Mouse (Mus musculus) heart, embryonic 16.5 days (tissue): Measurements from ENCODE around the gene Slc12a7. TPM values are rescaled to one million over a fixed set of nuclear protein-coding genes. Genes with fewer than 3 reads are reported as not detected.

Source experiments
- ATAC-seq: fragments of 200-750 bp; cut with Nextera tagmentation; replicated peaks from 2 replicates; pipeline ENCODE4 v1.8.0; 2017; ENCODE audit warnings: moderate number of reproducible peaks; ENCODE audit not compliant: insufficient read depth, low FRiP score; ENCODE audit errors: extremely low read depth
- H3K27ac ChIP-seq: fragments of 300-500 bp; sonication (generic); 2 replicates; pipeline ENCODE4 v1.5.1; 2014; ENCODE audit warnings: mild to moderate bottlenecking, low read length, control low read depth, moderate library complexity
- H3K27me3 ChIP-seq: fragments of 300-500 bp; sonication (generic); 2 replicates; pipeline ENCODE4 v1.6.1; 2014; ENCODE audit warnings: low read length, mixed read lengths; ENCODE audit not compliant: control insufficient read depth, insufficient read depth
- H3K36me3 ChIP-seq: fragments of 300-500 bp; sonication (generic); 2 replicates; pipeline ENCODE4 v1.6.1; 2014; ENCODE audit not compliant: control insufficient read depth, insufficient read depth
- H3K4me1 ChIP-seq: fragments of 300-500 bp; sonication (generic); 2 replicates; pipeline ENCODE4 v1.6.1; 2014; ENCODE audit warnings: low read length, mixed read lengths; ENCODE audit not compliant: control insufficient read depth, insufficient read depth
- H3K4me2 ChIP-seq: fragments of 300-500 bp; sonication (generic); 2 replicates; pipeline ENCODE4 v1.6.1; 2014; ENCODE audit warnings: low read depth, mild to moderate bottlenecking, control low read depth, low read length
- H3K4me3 ChIP-seq: fragments of 300-500 bp; sonication (generic); 2 replicates; pipeline ENCODE4 v1.5.1; 2014; ENCODE audit warnings: mild to moderate bottlenecking, control low read depth, low read length
- H3K9ac ChIP-seq: fragments of 300-500 bp; sonication (generic); 2 replicates; pipeline ENCODE4 v1.6.1; 2014; ENCODE audit warnings: low read length, control low read depth
- H3K9me3 ChIP-seq: fragments of 300-500 bp; sonication (generic); replicated peaks from 2 replicates; pipeline ENCODE4 v1.6.1; 2016; ENCODE audit warnings: low read length; ENCODE audit not compliant: control insufficient read depth
- WGBS: fragments of 180-500 bp; shearing (Covaris S2); extraction: QIAGEN DNeasy Blood & Tissue Kit; methylation state at CpG from one replicate; pipeline ENCODE4 v1.1.7; 2014; 5-methylcytosine and 5-hydroxymethylcytosine counted together
- polyA plus RNA-seq: library from polyadenylated mRNA; unstranded; fragments of >200 nt; fragmentation: Nextera tagmentation; extraction: Ambion mirVana; gene quantifications from 2 replicates; pipeline ENCODE4 v1.2.1, GENCODE M21; 2015

Slc12a7 gene
- 42.1 and 46.9 TPM in 2 replicates for polyA plus RNA-seq

GRCm38 (mm10) chr13:73732742-73733700 is at the start of gene Slc12a7:
Slc12a7 (plus strand) TSS chr13:73733094.
- 6% methylated on average over 46 of the region's 48 CpGs for whole genome bisulfite sequencing
- Histone ChIP-seq H3K27ac (no peak within 1 kb of the TSS), H3K36me3 (no peaks in the 10 kb centered on the region), H3K4me1 (peaks cover 12% of the 10 kb centered on the region), H3K9me3 (no peaks in the 10 kb centered on the region), H3K4me2 (peak within 1 kb of the TSS; percentile 76), H3K9ac (peak within 1 kb of the TSS; percentile 67), H3K4me3 (peak within 1 kb of the TSS; percentile 56), H3K27me3 (no peaks in the 10 kb centered on the region; the same call in 1 of the 2 replicates)
- peak; percentile 45 for ATAC-seq

DNA sequence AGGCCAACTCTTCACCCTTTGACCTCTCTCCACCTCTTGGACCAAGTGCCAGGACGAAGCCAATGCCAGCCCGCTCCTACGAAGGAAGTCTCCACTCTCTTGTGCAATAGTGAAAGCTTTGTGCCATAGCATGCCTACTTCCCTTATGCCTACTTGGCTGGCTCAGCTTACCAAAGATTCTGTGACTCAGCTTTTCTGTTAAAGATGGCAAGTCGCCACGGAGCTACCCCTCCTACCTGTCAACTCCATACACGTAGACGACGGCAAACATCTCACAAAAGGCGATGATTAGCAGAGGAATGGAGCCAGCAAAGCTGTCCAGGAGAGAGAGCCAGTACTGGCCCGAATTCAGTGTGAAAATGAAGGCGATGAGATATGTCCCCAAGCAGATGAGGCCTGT is 49.2 kb upstream of the Slc12a7 start:
- H3K4me3 ChIP-seq: no peak overlapping the region
- H3K4me2 ChIP-seq: no peak overlapping the region
- no peak overlapping the region for H3K27ac ChIP-seq
- ATAC-seq: no peak; the same call in 1 of the 2 replicates
- H3K9ac ChIP-seq: no peak overlapping the region
- 67% methylated on average over 11 of the region's 11 CpGs for WGBS
- no peaks in the 10 kb centered on the region for H3K27me3 ChIP-seq
- no peaks in the 10 kb centered on the region for H3K9me3 ChIP-seq
- no peaks in the 10 kb centered on the region for H3K4me1 ChIP-seq
- no peaks in the 10 kb centered on the region for H3K36me3 ChIP-seq

- WGBS: 78% methylated on average over 1 of the region's 1 CpGs
Measured at GRCm38 (mm10) chr13:73684412-73684811, 48.5 kb upstream of the Slc12a7 start.

DNA sequence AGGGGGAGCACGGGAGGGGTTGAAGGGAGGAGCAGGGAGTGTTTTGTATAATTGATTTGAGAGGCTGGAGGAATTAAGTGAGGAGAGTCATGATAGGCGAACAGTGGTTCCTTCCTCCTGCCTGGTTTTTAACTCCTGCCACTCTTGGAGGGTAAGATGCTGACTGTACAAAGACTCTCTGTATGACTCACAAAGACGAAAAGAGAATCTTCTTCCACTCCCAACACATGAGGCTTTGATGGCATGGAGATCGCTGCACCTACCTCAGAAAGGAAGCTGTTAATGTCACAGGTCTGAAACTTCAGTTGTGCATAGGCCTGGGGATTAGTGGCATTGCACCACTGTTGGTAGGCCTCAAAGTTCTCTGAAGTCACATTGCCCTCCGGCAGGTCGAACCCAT is 47.4 kb upstream of the Slc12a7 start:
- Histone ChIP-seq H3K9me3 (no peaks in the 10 kb centered on the region), H3K27me3 (no peaks in the 10 kb centered on the region; the same call in 1 of the 2 replicates), H3K36me3 (no peaks in the 10 kb centered on the region), H3K27ac (no peak overlapping the region), H3K4me1 (no peaks in the 10 kb centered on the region), H3K4me2 (no peak overlapping the region), H3K4me3 (no peak overlapping the region), H3K9ac (no peak overlapping the region)
- ATAC-seq: no peak
- WGBS: 79% methylated on average over 6 of the region's 6 CpGs

More at GRCm38 (mm10) chr13:73684412-73684811, 48.5 kb upstream of the Slc12a7 start:
- ATAC-seq: no peak
- Histone ChIP-seq H3K4me1 (no peaks in the 10 kb centered on the region), H3K27ac (no peak overlapping the region), H3K36me3 (no peaks in the 10 kb centered on the region), H3K4me3 (no peak overlapping the region), H3K9ac (no peak overlapping the region), H3K9me3 (no peaks in the 10 kb centered on the region), H3K4me2 (no peak overlapping the region), H3K27me3 (no peaks in the 10 kb centered on the region)

- H3K9me3 ChIP-seq: no peaks in the 10 kb centered on the region
- no peak overlapping the region for H3K4me3 ChIP-seq
- no peaks in the 10 kb centered on the region for H3K4me1 ChIP-seq
- 54% methylated on average over 3 of the region's 3 CpGs for WGBS
- H3K9ac ChIP-seq: no peak overlapping the region
- ATAC-seq: no peak
- no peak overlapping the region for H3K4me2 ChIP-seq
- H3K27me3 ChIP-seq: no peaks in the 10 kb centered on the region; the same call in 1 of the 2 replicates
- no peak overlapping the region for H3K27ac ChIP-seq
- no peaks in the 10 kb centered on the region for H3K36me3 ChIP-seq
Measured at GRCm38 (mm10) chr13:73687601-73688000, 45.3 kb upstream of the Slc12a7 start.

GRCm38 (mm10) chr13:73688934-73689333 is 44.0 kb upstream of the Slc12a7 start:
- Histone ChIP-seq H3K27me3 (no peaks in the 10 kb centered on the region; the same call in 1 of the 2 replicates), H3K4me2 (no peak overlapping the region), H3K4me1 (no peaks in the 10 kb centered on the region), H3K9me3 (no peaks in the 10 kb centered on the region), H3K27ac (no peak overlapping the region), H3K9ac (no peak overlapping the region), H3K36me3 (no peaks in the 10 kb centered on the region), H3K4me3 (no peak overlapping the region)
- no peak for ATAC-seq
- 68% methylated on average over 4 of the region's 4 CpGs for WGBS

GRCm38 (mm10) chr13:73692249-73692868 is 40.5 kb upstream of the Slc12a7 start:
- no peaks in the 10 kb centered on the region for H3K9me3 ChIP-seq
- H3K4me1 ChIP-seq: no peaks in the 10 kb centered on the region
- no peaks in the 10 kb centered on the region for H3K36me3 ChIP-seq
- H3K27ac ChIP-seq: no peak overlapping the region
- peak; percentile 79 for ATAC-seq
- H3K9ac ChIP-seq: no peak overlapping the region
- 27% methylated on average over 10 of the region's 10 CpGs for WGBS
- H3K27me3 ChIP-seq: no peaks in the 10 kb centered on the region; the same call in 1 of the 2 replicates
- H3K4me3 ChIP-seq: no peak overlapping the region
- no peak overlapping the region for H3K4me2 ChIP-seq

GRCm38 (mm10) chr13:73693333-73693732 is 39.6 kb upstream of the Slc12a7 start:
- no peak overlapping the region for H3K27ac ChIP-seq
- no peak overlapping the region for H3K4me3 ChIP-seq
- H3K27me3 ChIP-seq: no peaks in the 10 kb centered on the region; the same call in 1 of the 2 replicates
- H3K36me3 ChIP-seq: no peaks in the 10 kb centered on the region
- no peak overlapping the region for H3K4me2 ChIP-seq
- H3K4me1 ChIP-seq: no peaks in the 10 kb centered on the region
- ATAC-seq: no peak
- 58% methylated on average over 2 of the region's 2 CpGs for WGBS
- no peaks in the 10 kb centered on the region for H3K9me3 ChIP-seq
- no peak overlapping the region for H3K9ac ChIP-seq

DNA sequence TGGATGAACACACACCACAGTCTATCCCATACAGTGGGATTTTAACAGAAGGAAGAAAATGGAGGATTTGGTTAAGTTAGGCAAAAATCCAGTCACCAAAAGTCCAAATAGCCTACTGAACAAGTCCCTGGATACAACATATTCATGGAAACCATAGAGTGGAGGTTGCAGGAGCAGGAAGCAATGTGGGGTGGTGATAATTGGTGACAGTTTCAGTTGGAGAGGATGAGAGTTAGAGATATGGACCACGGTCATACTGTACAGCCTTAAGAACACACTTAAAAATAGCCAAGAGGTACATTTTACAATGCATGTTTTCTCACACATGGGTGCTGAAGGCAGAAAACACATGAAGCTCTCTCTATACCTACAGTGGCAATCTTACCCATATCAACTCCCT is 37.9 kb upstream of the Slc12a7 start:
- H3K9me3 ChIP-seq: no peaks in the 10 kb centered on the region
- H3K36me3 ChIP-seq: no peaks in the 10 kb centered on the region
- no peak overlapping the region for H3K4me3 ChIP-seq
- ATAC-seq: no peak
- H3K4me1 ChIP-seq: no peaks in the 10 kb centered on the region
- no peak overlapping the region for H3K9ac ChIP-seq
- H3K27ac ChIP-seq: no peak overlapping the region
- H3K27me3 ChIP-seq: no peaks in the 10 kb centered on the region
- 42% methylated on average over 1 of the region's 1 CpGs for WGBS
- no peak overlapping the region for H3K4me2 ChIP-seq
